Mouse (Mus musculus): Measurements from ENCODE around the gene Il4i1.

The Il4i1 gene

DNA sequence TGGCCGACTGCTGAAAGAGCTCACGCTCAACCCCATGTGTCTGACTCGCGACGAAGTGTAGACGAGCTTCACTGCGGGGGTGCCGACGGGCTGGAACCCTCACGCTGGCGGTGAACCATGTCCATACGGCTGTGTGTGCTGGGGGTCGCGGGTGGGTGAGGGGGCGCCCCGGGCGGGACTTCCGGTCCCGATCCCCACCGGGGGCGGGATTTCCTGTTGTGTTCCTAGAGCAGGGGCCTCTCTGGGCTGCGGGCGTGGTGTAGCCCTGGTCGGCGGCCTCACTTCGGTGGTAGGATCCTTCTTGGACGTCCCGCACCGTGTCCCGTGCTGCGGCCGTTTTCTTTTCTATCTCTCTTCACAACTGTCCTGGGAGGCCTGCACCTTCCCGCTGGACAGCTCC lies 34.0 kb downstream of the Il4i1 start:
- DNase-seq = no peak

DNA sequence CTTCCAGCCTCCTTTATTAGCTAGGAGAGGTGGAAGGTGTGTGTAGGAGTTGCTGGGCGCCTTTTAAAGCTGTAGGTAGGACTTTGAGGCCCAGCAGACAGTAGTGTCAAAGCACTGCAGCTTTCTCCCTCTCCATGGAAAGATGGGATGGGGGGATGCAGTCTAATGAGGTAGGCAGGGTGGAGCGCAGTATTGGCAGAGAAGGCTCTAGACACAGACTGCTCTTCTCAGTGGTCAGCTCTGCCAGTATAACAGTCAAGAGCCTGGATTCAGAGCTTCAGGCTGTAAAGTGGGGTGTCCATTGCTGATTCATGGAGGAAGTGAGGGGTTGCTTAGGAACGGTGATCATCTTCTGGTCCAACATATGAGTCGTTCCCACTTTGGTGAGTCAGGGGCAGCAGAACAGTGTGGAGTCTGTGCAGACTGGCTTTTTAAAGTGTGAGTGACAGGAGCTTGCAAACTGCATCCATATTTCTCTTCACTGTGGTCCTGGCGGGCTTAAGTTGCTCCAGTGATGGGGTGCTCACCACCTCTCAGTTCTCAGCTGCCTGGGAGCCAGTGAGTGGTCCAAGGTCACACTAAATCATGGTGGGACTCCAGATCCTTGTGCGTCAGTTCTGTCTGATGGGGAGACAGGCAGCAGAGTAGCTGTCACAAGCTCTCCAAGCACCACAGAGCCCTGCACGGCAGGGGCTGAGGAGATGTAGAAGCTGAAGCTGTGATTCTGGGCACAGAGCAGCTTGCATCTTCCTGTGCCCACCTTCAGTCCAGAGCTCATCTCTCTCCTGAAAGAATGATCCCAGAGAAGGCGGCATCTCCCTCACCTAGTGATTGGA lies 34.8 kb downstream of the Il4i1 start:
- DNase-seq = no peak

DNA sequence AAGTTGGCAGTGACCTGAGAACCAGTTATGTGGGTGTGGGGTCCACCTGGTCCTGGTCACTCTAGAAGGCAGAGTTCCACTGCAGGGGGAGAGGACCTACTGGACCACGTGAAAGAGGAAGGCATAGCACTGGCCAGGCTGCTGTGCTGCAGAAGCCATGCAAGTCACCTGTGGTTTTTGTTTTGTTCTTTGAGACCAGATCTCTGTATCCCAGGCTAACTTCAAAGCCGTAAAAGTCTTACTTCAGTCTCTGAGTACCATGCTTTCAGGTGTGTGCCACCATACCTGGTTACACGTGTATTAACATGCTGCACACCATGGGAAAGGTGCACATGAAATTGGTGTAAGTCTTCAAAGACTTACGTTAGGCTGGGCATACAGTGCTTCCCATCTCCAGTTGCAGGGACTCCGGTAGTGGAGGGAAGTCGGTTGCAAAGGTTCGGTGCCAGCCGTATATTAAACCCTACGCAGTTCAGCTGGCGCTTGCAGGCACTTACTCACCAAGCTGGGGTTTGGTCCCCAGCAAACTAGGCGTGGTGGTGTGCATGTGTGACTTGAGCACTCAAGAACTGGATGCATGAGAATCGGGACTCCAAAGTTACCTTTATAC lies 35.5 kb downstream of the Il4i1 start:
- DNase-seq = no peak

DNA sequence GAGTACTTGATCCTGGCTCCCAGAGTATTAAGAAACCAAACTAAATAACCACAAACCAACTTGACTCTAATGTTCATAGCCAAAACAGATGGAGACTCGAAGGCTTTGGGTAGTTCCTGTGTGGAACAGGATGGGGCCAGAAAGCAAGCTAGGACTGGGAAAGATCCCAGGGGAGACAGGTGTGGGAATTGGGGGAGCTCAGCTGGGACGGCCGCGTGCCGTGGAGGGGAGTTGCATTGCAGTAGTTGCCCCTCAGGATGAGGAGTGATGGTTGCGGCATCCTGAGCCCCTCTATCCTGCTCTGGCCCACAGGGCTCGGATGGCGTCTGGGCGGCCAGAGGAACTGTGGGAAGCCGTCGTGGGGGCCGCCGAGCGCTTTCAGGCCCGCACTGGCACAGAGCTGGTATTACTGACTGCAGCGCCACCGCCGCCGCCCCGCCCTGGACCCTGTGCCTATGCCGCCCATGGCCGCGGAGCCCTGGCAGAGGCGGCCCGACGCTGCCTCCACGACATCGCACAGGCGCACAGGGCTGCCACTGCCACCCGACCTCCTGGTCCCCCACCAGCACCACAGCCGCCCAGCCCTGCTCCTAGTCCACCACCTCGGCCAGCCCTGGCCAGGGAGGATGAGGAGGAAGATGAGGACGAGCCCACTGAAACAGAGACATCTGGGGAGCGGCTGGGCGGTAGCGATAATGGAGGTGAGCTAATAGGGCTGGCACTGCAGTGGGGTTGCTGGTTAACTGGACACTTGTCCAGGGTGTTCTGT lies 36.3 kb downstream of the Il4i1 start:
- DNase-seq = no peak

DNA sequence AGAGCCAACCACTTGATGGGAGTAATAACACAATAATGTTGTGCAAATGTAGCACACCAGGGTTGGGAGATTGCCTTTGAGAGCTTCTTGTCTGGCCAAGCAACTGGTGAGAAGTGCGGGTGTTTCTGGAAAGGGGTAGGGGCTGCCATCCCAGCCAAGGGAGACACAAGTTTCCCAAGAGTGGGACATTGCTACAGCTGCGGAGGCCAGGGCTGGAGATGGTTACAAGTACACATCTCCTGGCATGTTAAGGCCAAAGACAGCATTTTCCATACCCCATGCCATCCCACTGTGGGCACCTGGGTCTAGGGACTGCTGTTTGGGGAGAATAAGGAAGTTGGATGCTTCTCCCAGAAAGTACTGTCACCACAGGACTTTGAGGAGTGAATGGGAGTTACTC lies 36.9 kb downstream of the Il4i1 start:
- DNase-seq = no peak

DNA sequence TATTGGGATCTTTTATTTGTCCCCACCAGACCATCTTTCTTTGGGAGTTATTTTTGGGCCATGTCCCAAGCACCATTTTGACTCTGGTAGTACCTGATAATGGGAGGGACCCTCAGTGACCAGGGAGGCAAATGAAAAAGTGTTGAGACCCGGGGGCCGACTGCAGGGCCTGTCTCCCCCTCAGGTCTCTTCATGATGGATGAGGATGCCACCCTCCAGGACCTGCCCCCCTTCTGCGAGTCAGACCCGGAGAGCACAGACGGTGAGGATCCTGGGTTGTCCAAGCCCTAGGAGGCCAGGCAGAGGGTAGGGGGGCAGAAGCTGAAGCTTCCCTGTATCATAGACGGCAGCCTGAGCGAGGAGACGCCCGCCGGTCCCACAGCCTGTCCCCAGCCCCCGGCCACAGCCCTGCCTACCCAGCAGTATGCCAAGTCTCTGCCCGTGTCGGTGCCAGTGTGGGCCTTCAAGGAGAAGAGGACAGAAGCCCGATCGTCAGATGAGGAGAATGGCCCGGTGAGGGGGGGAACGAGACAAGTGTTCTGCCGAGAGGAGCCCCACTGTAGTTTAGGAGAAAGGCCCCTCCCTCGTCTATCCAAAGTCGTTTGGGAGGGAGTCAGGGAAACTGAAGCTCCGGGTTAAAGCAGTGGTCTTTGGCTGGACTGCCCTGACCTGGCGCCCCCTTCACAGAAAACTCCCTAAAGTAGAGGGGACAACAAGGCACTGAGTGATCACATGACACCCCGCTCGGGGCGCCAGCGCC lies 37.6 kb downstream of the Il4i1 start:
- no peak for DNase-seq

DNA sequence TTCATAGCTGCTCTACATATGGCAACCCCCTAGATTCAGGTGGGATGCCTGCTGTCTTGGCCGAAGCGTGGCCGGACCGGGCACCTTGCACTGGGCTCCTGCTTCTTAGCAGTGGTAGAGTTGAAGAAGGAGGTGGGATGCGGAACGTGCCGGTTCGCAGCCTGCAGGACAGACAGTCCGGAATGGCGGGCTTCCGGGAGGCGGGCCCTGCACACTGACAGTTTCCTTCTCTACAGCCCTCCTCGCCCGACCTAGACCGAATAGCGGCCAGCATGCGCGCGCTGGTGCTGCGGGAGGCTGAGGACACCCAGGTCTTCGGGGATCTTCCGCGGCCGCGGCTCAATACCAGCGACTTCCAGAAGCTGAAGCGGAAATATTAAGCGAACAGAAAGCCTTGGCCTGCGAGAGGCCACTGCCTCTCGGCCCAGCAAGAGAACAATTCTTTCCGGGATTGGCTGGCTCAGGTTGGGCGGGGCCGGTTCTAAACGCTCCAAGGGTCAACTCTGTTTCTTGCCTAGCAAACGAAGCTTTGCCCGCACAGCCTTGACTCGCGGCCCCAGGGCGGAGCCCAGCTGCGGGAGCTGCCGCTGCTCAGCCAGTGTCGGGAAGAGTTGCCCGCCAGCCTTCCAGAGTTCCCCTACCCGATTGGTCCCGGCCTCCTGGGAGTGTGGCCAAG lies 38.3 kb downstream of the Il4i1 start:
- peak; percentile 97 for DNase-seq

DNA sequence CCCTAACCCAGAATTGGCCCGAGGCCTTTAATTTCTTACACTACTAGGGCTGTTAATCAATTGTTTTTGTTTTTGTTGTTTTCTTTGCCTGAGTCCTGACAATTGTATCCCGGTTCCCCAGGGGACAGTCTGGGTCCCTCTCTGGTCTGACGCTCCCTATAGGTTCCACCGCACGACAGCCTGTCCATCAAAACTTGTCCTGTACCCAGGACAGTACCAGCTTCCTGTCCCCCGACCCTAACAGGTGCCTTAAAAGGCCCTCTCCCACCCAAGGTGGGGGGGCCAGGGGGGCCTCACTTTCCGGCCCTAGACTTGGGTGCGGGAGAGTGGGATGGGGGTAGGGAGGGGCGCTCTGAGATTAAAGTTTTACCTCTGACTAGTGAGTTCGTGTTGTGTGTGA lies 38.8 kb downstream of the Il4i1 start:
- no peak for DNase-seq

DNA sequence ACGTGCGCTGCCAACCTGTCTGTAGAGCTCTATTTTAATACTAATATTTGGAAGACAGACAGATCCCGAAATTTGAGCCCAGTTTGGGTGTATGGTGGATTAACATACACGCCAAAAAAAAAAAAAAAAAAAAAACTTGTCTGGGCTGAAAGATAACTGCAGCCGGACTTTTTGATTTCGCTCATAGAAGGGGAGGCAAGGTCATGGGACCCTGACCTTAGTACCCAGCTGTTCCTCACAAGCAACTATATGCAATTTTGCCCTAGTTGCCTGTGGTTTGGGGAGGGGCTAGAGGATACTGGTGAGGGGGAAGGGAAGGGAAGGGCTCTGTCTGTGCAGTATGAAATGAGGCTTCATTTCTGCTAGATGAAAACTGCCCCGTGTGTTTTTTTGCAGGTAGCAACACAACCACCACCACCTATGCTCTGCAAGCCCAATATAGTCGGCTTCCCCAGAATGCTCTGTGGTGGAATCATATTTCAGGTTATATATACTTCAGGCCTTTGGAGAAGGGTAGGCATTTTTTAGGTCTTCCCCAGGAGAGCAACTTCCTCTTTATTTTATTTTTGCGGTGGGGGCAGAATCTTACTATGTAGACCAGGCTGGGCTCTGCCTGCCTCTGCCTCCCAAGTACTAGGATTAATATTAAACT lies 40.2 kb downstream of the Il4i1 start:
- no peak for DNase-seq

DNA sequence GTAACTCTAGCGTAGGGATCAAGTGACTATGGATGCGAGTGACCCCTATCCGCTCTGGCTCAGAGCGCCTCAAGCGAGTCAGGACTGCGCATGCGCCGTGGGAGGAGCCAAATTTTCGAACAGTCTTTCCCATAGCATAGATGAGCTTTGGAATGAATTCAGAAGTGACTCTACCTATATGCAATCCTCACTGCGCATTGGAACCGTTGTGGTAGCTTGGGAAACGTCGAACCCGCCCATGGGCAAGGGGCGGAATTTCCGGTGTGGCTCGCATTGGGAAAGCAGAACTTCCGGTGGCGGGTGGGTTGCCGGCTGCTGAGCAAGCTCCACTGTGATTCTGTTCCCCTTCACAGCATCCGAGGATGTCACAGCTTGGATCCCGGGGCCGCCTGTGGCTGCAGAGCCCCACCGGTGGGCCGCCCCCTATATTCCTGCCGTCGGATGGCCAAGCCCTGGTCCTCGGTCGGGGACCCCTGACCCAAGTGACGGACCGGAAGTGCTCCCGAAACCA lies 40.9 kb downstream of the Il4i1 start, which contains the start of gene Pnkp:
Gene Pnkp, plus strand, starts transcription at position 98 of the 511 bp plus-strand sequence.
- DNase-seq = peak; percentile 85

DNA sequence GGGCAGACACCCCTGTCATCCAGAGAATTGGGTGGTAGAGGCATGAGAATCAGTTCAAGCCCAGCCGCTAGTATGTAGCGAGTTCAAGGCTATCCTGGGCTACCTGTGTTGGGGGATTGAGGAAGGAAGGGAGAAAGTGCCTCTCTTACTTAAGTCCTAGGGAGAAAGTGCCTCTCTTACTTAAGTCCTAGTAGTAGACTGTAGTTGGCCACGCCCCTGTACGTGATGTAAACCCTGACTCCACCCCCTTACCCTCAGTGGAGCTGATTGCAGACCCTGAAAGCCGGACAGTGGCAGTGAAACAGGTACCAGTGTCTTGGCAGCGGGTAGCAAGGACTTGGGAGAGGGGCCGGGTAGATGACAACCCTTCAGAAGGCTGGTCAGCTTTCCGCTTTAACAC lies 41.7 kb downstream of the Il4i1 start:
- peak; percentile 56 for DNase-seq

DNA sequence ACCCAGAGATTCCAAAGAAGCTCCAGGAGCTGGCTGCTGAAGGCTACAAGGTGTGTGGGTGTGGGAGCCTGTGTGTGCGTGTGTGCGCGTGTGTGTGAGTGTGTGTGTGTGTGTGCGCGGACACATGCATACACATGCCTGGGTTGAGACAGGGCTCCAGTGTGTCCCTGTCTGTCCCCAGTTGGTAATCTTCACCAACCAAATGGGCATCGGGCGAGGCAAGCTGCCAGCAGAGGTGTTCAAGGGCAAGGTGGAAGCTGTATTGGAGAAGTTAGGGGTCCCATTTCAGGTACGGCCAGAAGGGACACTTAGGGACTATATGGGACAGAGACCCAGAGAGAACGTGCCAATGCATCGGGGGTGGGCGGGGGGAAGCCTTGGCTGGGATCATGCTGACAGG lies 43.7 kb downstream of the Il4i1 start:
- no peak for DNase-seq

DNA sequence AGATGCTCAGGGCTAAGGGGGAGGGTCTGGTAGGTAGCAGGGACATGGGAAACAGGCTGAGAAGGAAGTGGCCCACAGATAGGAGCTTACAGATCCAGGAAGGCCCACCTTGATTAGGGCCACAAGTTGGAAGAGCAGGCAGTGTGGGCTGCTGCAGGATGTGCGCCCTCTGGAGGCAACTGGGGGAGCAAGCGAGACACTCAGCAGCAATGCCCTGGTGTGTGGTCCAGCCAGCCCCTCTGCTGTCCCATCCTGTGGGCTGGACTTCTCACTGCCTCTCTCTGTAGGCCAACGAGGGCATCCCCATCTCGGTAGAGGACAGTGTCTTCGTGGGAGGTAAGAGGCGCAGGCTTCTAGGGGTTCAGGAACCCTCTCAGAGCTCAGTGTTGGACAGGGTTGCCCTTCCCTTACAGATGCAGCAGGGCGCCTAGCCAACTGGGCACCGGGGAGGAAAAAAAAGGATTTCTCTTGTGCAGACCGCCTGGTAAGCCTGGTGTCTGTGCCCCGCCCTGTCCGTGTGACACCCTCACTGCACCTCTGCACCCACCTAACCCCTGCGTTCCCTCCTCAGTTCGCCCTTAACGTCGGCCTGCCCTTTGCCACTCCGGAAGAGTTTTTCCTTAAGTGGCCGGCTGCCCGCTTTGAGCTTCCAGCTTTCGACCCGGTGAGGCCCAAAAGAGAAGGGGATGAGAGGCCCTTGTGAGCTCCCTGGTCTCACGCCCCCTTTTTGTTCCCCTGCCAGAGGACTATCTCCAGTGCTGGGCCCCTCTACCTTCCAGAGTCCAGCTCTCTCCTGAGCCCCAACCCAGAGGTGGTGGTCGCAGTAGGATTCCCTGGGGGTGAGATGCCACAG lies 44.6 kb downstream of the Il4i1 start:
- no peak for DNase-seq

DNA sequence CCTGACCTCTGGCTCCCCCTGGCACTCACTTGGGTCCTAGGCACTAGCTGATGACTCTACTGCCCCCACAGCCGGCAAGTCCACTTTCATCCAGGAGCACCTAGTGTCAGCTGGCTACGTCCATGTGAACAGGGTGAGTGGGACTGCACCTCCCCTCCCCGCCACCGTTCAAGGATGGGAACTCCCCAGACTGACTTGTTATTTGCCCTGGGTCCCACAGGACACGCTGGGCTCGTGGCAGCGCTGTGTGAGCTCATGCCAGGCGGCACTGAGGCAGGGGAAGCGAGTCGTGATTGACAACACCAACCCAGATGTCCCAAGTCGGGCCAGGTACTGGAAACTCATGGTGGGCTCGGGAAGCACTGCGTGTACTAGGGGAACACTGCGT lies 45.2 kb downstream of the Il4i1 start:
- DNase-seq = no peak

DNA sequence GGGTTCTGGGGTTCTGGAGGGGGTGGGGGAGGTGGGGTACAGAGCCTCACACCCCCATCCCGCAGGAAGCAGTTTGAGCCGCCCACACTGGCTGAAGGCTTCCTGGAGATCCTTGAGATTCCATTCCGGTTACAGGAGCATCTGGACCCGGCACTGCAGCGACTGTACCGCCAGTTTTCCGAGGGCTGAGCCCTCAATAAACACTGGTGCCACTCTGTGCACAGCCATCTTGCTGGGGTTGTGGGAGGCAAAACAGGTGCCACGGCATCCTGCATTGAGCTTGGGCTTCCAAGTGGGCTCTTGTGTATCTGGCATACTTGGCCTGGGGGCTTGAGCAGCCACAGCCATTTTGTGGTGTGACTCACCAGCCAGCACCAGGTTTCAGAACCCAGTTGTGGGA lies 46.2 kb downstream of the Il4i1 start:
- DNase-seq = no peak

DNA sequence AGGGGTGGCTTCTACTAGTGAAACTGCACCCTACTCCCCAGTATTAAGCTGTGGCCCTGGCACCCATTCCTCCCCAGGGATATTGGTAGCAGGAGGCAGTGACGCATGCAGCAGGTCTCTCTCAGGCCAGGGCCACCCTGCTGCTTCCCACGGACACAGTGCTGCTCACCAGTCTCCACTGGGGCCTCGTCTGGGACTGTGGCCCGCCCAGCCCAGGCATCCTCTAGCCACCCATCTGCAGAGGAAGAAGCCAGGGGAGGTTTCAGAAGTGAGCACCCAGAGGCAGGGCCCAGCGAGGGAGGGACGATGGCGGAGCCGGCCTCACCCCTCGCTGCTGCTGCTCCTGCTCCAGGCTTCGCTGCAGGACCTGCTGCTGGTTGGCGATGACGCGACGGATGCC lies 47.0 kb downstream of the Il4i1 start:
- DNase-seq = no peak

DNA sequence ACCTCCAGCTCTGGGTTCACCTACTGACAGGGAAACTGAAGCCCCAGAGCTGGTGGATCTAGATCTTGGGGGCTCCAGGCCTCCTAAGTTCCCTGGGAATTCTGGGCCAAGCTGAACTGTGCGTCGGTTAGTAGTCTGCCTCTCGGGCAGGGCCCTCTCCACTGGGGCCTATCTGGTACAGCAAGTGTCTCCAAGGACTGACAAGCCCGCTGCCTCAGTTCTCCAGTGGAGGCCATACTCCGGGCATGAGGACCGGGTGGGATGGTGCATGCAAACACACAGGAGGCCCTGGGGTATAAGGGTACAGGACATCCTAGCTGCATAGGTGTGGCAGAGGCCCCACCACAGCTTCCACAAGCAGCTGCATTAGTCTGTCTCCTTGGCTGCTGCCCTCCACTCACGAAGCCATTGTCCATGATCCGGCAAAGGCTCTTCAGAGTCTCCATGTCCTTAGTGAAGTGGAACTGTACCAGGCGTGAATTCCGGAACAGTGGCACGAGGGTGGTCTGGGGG lies 47.9 kb downstream of the Il4i1 start:
- no peak for DNase-seq

DNA sequence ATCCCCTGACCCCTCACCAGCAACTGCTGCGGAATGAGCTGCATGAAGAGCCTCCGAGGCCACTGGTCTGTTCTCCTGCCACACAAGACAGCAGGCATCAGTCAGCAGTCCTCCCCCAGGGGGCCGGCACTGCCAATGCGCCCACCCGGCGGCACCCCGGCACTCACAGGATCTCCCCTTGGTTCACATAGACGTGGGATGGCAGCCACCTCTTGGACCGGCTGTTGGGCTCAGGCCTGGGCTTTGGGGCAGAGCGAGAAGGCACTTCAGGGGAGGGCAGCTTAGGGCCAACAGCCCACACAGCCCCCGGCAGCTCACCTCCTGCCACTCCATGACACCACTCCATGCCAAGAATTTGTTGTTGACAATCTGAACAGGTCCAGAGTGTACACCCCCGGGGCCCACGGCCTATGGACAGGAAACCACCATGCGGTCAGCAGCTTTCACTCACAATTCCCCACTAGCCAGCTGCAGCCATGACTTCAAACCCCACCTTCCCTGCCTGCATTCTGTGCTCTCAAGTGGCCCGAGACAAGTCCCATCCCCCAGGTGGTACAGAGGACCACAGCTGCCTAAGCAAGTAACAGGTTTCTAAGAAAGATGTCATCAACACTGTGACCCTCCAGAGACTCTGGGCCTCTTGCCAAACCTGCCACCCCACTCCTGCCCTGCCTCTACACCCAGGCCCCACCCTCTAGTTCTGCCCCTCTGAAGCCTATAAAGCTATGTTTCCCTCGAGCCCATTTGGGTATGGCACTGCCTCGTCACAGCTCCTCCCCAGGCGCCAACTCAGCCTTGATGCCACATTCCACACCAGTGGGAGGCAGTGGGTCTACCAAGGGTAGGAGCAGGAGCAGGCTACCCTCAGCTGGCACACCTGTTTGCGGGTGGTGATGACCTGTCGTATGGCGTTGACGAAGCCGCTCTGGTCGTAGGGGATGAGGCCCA lies 48.7 kb downstream of the Il4i1 start:
- DNase-seq = peak; percentile 15

DNA sequence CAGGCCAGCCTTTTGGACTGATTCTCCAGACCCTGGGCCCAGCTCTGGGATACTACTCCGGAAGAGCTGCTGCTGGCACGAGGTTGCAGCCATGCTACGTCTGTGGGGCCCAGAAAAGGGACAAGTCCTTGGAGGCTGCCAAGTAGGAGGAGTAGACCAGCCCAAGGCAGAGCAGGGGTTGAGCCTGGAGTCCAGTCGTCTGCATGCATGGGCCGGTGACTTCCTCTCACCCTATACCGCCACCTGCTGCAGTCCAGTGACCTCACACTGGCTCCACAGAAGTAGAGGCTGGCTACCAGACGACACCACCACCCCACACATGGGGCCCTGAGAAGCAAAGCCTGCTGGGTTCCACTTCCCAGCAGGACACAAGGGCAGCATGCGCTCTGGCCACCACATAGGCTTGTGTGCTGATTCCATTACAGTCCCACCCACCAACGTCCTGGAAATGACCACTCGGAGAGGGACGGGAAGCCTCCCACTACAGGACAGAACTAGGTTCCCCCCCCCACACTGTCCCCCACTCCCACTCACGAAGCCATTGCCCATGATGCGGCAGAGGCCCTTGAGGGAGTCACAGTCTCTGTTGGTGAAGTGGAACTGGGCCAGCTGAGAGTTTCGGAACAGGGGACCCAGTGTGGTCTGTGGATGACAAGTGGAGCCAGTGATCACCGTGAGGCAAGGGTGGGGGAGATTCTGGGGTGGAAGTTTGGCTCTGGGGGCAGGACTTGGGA lies 50.3 kb downstream of the Il4i1 start:
- peak; percentile 82 for DNase-seq

All from kidney, adult 11 months (tissue).